Mouse (Mus musculus) lung, postnatal 0 days (tissue): ENCODE results near the gene Kif22.

ENCODE experiments used
- CTCF ChIP-seq: IDR thresholded peaks from 2 replicates; pipeline ENCODE4 v1.5.1; 2016; ENCODE audit warnings: antibody characterized with exemption, mild to moderate bottlenecking
- EP300 ChIP-seq: IDR thresholded peaks from 2 replicates; pipeline ENCODE4 v1.6.1; 2016; ENCODE audit warnings: antibody characterized with exemption, mild to moderate bottlenecking, control low read depth

DNA sequence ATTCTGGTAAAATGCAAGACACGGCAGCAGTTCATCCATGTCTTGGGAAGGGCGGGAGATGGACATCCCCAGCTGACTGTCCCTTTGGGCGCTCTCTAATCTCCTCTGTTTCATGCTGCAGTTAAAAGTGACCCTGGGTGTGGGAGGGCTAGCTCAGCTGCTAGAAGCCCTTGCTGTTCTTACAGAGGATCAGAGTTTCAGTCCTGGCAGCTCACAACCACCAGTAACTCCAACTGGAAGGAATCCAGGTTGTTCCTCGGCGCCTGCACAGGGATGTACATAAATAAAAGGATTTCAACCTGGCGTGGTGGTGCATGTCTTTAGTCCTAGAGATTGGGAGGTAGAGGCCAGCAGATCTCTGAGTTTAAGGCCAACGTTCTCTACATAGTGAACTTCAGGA is 59.2 kb downstream of the Kif22 start:
- TF ChIP-seq EP300 (no peak), CTCF (no peak)
